ENCODE assay signal across 8 mouse cellular contexts in the genomic region with DNA sequence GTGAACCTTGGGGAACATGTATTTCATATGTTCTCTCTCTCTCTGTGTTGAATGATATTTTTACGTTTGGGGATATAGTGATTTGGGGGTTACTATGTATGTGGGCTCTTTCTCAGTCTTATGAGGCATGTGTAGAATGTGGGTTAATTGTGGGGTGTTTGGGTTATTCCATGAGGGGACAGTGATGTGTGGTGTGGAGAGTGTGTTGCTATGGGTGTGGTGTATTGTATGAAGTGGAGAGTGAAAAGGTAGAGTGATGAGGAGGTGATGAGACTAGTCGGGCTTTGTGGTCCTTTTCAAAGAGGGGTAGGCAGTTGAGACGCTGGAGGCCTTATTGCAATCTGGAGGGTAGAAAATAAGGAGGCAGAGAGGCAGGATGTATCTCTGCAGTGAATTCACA. TPM values are rescaled to one million over a fixed set of nuclear protein-coding genes. Genes with fewer than 3 reads are reported as not detected.
DNase-seq lines count a peak whose midpoint lies in the region; ATAC-seq and TF ChIP-seq lines count a peak whose summit lies in the region.

No protein-coding gene starts in this region.

- H3K4me1 ChIP-seq in lung, embryonic 16.5 days (replicated peaks; ENCODE audit: control insufficient read depth, insufficient read depth, low read length), result peaks cover 8% of the 10 kb centered on the region
- H3K4me1 ChIP-seq in embryonic fibroblast, embryonic 13.5 days (ENCODE audit: control insufficient read depth, insufficient read depth, low read length), result no peaks in the 10 kb centered on the region; the same call in 1 of the 2 replicates
- H3K4me1 ChIP-seq in intestine, embryonic 16.5 days (ENCODE audit: control insufficient read depth, insufficient read depth, low read length), result no peaks in the 10 kb centered on the region
- peaks cover 19% of the 10 kb centered on the region for H3K4me1 ChIP-seq in neural tube, embryonic 15.5 days

- H3K4me3 ChIP-seq in lung, embryonic 16.5 days (ENCODE audit: low read length), result peak overlapping the region; percentile 92
- H3K4me3 ChIP-seq in embryonic fibroblast, embryonic 13.5 days (ENCODE audit: insufficient read depth, low read length), result peak overlapping the region; percentile 96
- peak overlapping the region; percentile 80 for H3K4me3 ChIP-seq in intestine, embryonic 16.5 days (ENCODE audit: low read length)
- peak overlapping the region; percentile 93 for H3K4me3 ChIP-seq in neural tube, embryonic 15.5 days (replicated peaks)

- H3K36me3 ChIP-seq in lung, embryonic 16.5 days (ENCODE audit: control insufficient read depth, insufficient read depth, low read length), result no peaks in the 10 kb centered on the region
- no peaks in the 10 kb centered on the region for H3K36me3 ChIP-seq in intestine, embryonic 16.5 days (ENCODE audit: control insufficient read depth, insufficient read depth, low read length)
- no peaks in the 10 kb centered on the region for H3K36me3 ChIP-seq in neural tube, embryonic 15.5 days

- H3K27ac ChIP-seq in lung, embryonic 16.5 days (ENCODE audit: low read length), result peak overlapping the region; percentile 96
- H3K27ac ChIP-seq in embryonic fibroblast, embryonic 13.5 days (ENCODE audit: insufficient read depth, low read length), result peak overlapping the region; percentile 80
- peak overlapping the region; percentile 97 for H3K27ac ChIP-seq in intestine, embryonic 16.5 days (ENCODE audit: low read length)
- peak overlapping the region; percentile 96 for H3K27ac ChIP-seq in neural tube, embryonic 15.5 days (replicated peaks)

- TF ChIP-seq POLR2A in embryonic fibroblast, embryonic 13.5 days (IDR thresholded peaks at IDR 0.05; ENCODE audit: low read depth, low read length), result no peak

- no peak for TF ChIP-seq CTCF in embryonic fibroblast, embryonic 13.5 days (IDR thresholded peaks at IDR 0.05; ENCODE audit: borderline replicate concordance, insufficient read depth, low read length)

- WGBS in lung, embryonic 16.5 days, result 1% methylated on average over 3 of the region's 3 CpGs
- 0% methylated on average over 3 of the region's 3 CpGs for WGBS in intestine, embryonic 16.5 days
- 0% methylated on average over 3 of the region's 3 CpGs for WGBS in neural tube, embryonic 15.5 days

- DNase-seq in lung, adult 18-20 months, result no peak
- no peak for DNase-seq in urinary bladder, postnatal 25 days (ENCODE audit: low spot score)
- DNase-seq in kidney, adult 11 months, result no peak

- peak overlapping the region; percentile 91 for H3K9ac ChIP-seq in lung, embryonic 16.5 days (ENCODE audit: low read length)
- H3K9ac ChIP-seq in intestine, embryonic 16.5 days (ENCODE audit: low read depth, low read length), result peak overlapping the region; percentile 86
- peak overlapping the region; percentile 87 for H3K9ac ChIP-seq in neural tube, embryonic 15.5 days (replicated peaks)

- peak overlapping the region; percentile 71 for H3K4me2 ChIP-seq in lung, embryonic 16.5 days (ENCODE audit: low read depth, low read length)
- peak overlapping the region; percentile 61 for H3K4me2 ChIP-seq in intestine, embryonic 16.5 days (ENCODE audit: low read depth, low read length)
- peak overlapping the region; percentile 69 for H3K4me2 ChIP-seq in neural tube, embryonic 15.5 days

- no peaks in the 10 kb centered on the region for H3K9me3 ChIP-seq in lung, embryonic 16.5 days (ENCODE audit: control insufficient read depth, low read length)
- no peaks in the 10 kb centered on the region for H3K9me3 ChIP-seq in intestine, embryonic 16.5 days (ENCODE audit: control insufficient read depth, low read length)
- H3K9me3 ChIP-seq in neural tube, embryonic 15.5 days (replicated peaks), result no peaks in the 10 kb centered on the region

- no peak for ATAC-seq in lung, embryonic 16.5 days (ENCODE audit: low read depth)
- 0 out of 2 replicates have a peak, but pooled peaks have one; percentile 4 for ATAC-seq in intestine, embryonic 16.5 days
- ATAC-seq in neural tube, embryonic 15.5 days (ENCODE audit: low FRiP score), result peak; percentile 16; the same call in 1 of the 2 replicates
- no peak for ATAC-seq in monocyte, adult 5-6 weeks (replicated peaks; ENCODE audit: insufficient number of reproducible peaks, low FRiP score, low TSS enrichment, poor library complexity, severe bottlenecking)

- H3K27me3 ChIP-seq in lung, embryonic 16.5 days (ENCODE audit: control insufficient read depth, insufficient read depth, low read depth, low read length), result no peaks in the 10 kb centered on the region
- no peaks in the 10 kb centered on the region for H3K27me3 ChIP-seq in intestine, embryonic 16.5 days (replicated peaks; ENCODE audit: control insufficient read depth, insufficient read depth, low read length)
- no peaks in the 10 kb centered on the region for H3K27me3 ChIP-seq in neural tube, embryonic 15.5 days (replicated peaks)

RNA-seq across cellular contexts. Expression of gene Faf1, which starts 0.8 kb away (rescaled TPM):
- 17.5 and 20.9 TPM in 2 replicates for polyA plus RNA-seq in lung, embryonic 16.5 days (2015; fragmentation: Nextera tagmentation; extraction: Ambion mirVana)
- 46.9 and 58.8 TPM in 2 replicates for polyA plus RNA-seq in embryonic fibroblast, embryonic 13.5 days (2011; ENCODE audit: insufficient read length, low read depth, missing spikeins)
- 12.2 and 18.6 TPM in 2 replicates for polyA plus RNA-seq in intestine, embryonic 16.5 days (2015; fragmentation: Nextera tagmentation; extraction: Ambion mirVana)
- polyA plus RNA-seq in neural tube, embryonic 15.5 days (2015; fragmentation: Nextera tagmentation; extraction: Ambion mirVana), result 28.5 and 30.9 TPM in 2 replicates
- 38.0 to 46.6 TPM (median 46.0 TPM) in 3 replicates for total RNA-seq in monocyte, adult 5-6 weeks (2017)

RNA-seq across cellular contexts. Expression of gene Cdkn2c, which starts 10.2 kb away (rescaled TPM):
- polyA plus RNA-seq in lung, embryonic 16.5 days (2015; fragmentation: Nextera tagmentation; extraction: Ambion mirVana), result 15.6 and 16.0 TPM in 2 replicates
- 14.4 and 21.7 TPM in 2 replicates for polyA plus RNA-seq in embryonic fibroblast, embryonic 13.5 days (2011; ENCODE audit: insufficient read length, low read depth, missing spikeins)
- 5.1 and 6.0 TPM in 2 replicates for polyA plus RNA-seq in intestine, embryonic 16.5 days (2015; fragmentation: Nextera tagmentation; extraction: Ambion mirVana)
- 3.3 and 4.9 TPM in 2 replicates for polyA plus RNA-seq in neural tube, embryonic 15.5 days (2015; fragmentation: Nextera tagmentation; extraction: Ambion mirVana)
- total RNA-seq in monocyte, adult 5-6 weeks (2017), result 13.2 to 18.8 TPM (median 16.2 TPM) in 3 replicates

Comparison
In these comparisons a context has a peak if more than half of its experiments do, and no peak if none do; other contexts are left out.
1. ATAC-seq: peak in intestine, embryonic 16.5 days (single experiment) and neural tube, embryonic 15.5 days (single experiment); none in lung, embryonic 16.5 days (single experiment) and monocyte, adult 5-6 weeks (single experiment).
2. Peak in every context shown above with its lines, with median percentiles within 50 percentile points of each other: H3K27ac ChIP-seq, H3K4me2 ChIP-seq, H3K4me3 ChIP-seq and H3K9ac ChIP-seq.